Mouse (Mus musculus): ENCODE data around the gene Gpr160.

DNA sequence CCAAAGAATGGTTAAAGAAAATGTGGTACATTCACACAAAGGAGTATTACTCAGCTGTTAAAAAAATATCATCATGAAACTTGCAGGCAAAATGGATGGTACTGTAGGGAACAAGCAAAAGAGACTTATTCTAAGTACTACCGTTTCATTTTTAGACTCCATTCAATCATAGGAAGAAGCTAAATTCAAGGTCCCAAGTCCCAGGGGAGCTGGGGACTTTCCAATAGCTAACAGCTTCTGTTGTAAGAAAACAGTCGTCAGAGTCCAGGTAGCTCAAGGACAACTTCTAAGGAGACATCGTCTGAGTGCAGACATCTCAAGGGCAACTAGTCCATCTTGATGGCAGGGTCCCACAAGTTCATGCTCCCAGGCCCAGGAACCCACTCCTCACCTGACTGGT, 71.9 kb downstream of the Gpr160 start:
- TF ChIP-seq CTCF (IDR thresholded peaks at IDR 0.05; ENCODE audit: extremely low read depth, insufficient read depth, low read length), result no peak
- no peak for TF ChIP-seq POLR2A (IDR thresholded peaks at IDR 0.05; ENCODE audit: extremely low read depth, insufficient read depth, low read length)

Measured in cortical plate, adult 2 months (tissue).